Mouse (Mus musculus): Measurements from ENCODE around the gene Cbr2.

DNA sequence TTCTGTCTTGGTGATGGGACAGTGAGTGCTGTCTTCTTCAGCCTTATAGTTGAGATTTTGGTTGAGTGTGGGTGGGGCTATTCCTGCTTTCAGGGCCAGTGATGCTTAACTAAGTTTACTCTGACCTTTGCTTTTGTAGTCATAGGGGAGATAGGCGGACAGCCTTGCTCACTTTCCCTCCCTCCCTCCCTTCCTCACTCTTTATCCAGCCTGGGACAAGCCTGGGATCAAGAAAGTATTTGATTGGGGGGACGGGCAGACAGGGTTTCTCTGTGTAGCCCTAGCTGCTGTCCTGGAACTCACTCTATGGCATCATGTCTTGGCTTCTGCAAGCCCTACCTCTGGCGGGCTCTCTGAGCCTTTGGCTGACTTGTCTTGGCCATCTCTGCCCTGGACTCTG, 38.5 kb downstream of the Cbr2 start:
- TF ChIP-seq CTCF (IDR thresholded peaks at IDR 0.05; ENCODE audit: low read depth) (no peak), EP300 (IDR thresholded peaks at IDR 0.05; ENCODE audit: low read depth) (no peak)
